Mouse (Mus musculus) lung, adult 2 months (tissue): Measurements from ENCODE around the gene Sergef.

Experiments
- CTCF ChIP-seq: fragments of 200-500 bp; IDR thresholded peaks from 2 replicates; pipeline ENCODE4 v1.5.1; 2011; ENCODE audit warnings: mild to moderate bottlenecking, low read length, control low read depth; ENCODE audit not compliant: insufficient read depth
- POLR2A ChIP-seq: fragments of 200-500 bp; IDR thresholded peaks from 2 replicates; pipeline ENCODE4 v1.6.1; 2011; ENCODE audit warnings: low read depth, mild to moderate bottlenecking, control low read depth, low read length, borderline replicate concordance; ENCODE audit errors: extremely low read depth

- TF ChIP-seq CTCF (no peak), POLR2A (no peak)
Observed at GRCm38 (mm10) chr7:46443163-46443562, 196.4 kb downstream of the Sergef start.
